Mouse (Mus musculus) CH12.LX (cell line): ENCODE measurements around the gene Thoc7.
"Not testable (repeated sequence)": the region's sequence is repeated elsewhere in the genome, so short reads cannot be mapped to it uniquely, and the experiment has no call there.

Source experiments
- CTCF ChIP-seq, 2 experiments: IDR thresholded peaks in 1 of 2; conservative IDR thresholded peaks in 1 of 2; 2 replicates each; pipeline ENCODE4 v1.5.1; 2011 to 2012; ENCODE audit warnings: low read depth in 2 of 2, low read length in 2 of 2, improper control_type of control experiment in 1 of 2, inconsistent platforms in 1 of 2, mild to moderate bottlenecking in 1 of 2, moderate library complexity in 1 of 2
- MAX ChIP-seq: IDR thresholded peaks from 2 replicates; pipeline ENCODE4 v1.6.1; 2011; ENCODE audit warnings: low read length, improper control_type of control experiment
- POLR2A ChIP-seq: IDR thresholded peaks from 2 replicates; pipeline ENCODE4 v1.6.1; 2011; ENCODE audit warnings: low read depth, mild to moderate bottlenecking, improper control_type of control experiment, low read length
- POLR2AphosphoS2 ChIP-seq: IDR thresholded peaks from 2 replicates; pipeline ENCODE4 v1.6.1; 2011; ENCODE audit warnings: low read depth, low read length, improper control_type of control experiment
- ZNF384 ChIP-seq: IDR thresholded peaks from 2 replicates; pipeline ENCODE4 v1.6.1; 2012; ENCODE audit warnings: low read depth, low read length, improper control_type of control experiment, inconsistent platforms

- TF ChIP-seq ZNF384; POLR2AphosphoS2; MAX; POLR2A; CTCF (conservative IDR thresholded peaks at IDR 0.05 in 1 of 2, IDR thresholded peaks at IDR 0.05 in 1 of 2; ENCODE audit: low read depth in 2 of 2, low read length in 2 of 2): not testable (repeated sequence)
These were observed 9.5 kb downstream of the Thoc7 start for GRCm38 (mm10) chr14:13952151-13952550.
